Mouse (Mus musculus) left cerebral cortex, postnatal 36 days (tissue): ENCODE data around the gene Pcmt1. TPM values are rescaled to one million over a fixed set of nuclear protein-coding genes. Genes with fewer than 3 reads are reported as not detected.

ENCODE experiments used
- DNase-seq, 2 experiments: peaks; one replicate each; pipeline ENCODE4 v3.0.0; 2021 to 2022; ENCODE audit warnings: low spot score in 2 of 2, mixed read lengths in 1 of 2
- intact Hi-C: fragments of 180-260 bp; cut with DNase I; formaldehyde crosslinking; loops from one replicate; pipeline ENCODE4 v1.15.1; 2025
- total RNA-seq, 2 experiments: library from RNA; stranded (reverse); gene quantifications; 2 replicates each; pipeline ENCODE4 v1.2.3; 2021

Gene Pcmt1
- total RNA-seq, 2 experiments from 2014 or later = 179 to 195 TPM

DNA sequence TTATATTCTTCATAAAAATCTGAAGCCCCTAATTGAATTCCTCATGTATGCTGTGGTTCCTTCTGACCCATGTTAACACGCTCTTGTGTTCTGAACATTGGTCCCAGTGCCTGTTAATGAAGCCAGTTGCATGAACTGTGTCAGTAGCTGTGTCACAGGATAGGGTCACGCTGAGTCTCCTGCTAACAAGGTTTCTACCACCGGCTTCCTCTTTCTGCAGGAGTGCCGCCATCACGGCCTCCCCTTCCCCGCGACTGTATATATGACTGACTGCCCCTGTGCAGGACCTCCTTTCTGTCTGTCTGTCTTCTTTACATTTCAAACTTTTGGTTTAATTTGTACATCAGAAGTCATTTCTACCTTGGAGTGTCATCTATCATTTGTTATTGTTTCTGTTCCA lies 82.8 kb downstream of the Pcmt1 start:
- intact Hi-C loops = no loop called here
- no peak for DNase-seq

DNA sequence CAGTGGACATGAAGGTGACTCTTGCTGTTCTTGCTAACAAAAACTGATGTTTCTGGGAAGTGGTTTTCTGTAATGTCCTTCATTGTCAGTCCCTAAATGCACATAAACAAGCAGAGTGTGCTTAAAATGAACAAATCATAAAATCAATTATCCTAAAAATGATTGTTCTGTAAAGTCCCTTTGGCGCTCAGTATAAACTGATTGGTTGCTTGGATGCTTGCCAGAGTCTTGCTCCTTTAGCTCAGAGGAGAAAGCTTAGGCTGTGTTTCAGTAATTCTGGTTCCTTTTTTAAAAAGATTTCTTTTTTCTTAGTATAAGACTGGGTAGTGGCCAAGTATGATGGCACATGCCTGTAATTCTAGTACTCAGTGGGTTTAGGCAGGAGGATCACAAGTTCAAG lies 84.7 kb downstream of the Pcmt1 start:
- DNase-seq = no peak
- intact Hi-C loops = no loop called here

DNA sequence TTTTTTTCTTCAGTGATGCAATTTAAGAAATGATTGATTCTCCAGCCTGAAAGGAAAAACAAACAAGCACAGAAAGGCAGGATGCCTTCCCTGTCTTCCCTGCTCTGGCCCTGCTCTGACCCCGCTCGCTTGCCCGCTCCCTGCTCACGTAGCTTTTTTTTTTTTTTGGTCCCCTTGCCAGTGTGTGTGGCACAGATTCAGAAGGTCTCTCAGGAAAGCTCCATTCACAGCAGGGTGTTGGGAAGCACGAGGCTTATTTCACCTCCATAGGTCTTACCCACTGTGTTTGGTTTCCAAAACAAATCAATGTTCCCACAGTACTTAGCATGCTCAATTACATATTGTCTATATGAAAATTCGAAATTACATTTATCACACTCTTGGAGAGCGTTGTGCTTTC lies 86.1 kb downstream of the Pcmt1 start:
- no peak for DNase-seq
- intact Hi-C loops = no loop called here

DNA sequence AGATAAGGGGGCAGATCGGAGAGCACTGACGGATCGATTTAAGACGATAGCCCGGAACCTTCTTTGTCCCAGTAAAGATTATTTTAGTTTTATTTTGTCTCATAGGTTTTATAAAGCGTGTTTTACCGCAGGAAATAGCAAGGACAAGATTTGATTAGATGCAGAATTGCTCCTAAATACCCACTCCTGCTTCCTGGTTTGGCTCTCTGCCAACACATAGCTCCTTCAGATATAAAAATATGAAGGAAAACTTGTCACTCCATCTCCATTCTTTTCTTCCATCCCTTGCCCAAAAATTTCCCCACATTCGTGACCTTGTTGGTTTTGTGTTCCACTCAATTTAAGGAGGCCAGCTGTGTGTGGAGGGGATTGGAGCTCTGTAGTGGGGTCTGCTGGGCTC lies 90.1 kb downstream of the Pcmt1 start:
- no peak for DNase-seq
- intact Hi-C loops = no loop called here

DNA sequence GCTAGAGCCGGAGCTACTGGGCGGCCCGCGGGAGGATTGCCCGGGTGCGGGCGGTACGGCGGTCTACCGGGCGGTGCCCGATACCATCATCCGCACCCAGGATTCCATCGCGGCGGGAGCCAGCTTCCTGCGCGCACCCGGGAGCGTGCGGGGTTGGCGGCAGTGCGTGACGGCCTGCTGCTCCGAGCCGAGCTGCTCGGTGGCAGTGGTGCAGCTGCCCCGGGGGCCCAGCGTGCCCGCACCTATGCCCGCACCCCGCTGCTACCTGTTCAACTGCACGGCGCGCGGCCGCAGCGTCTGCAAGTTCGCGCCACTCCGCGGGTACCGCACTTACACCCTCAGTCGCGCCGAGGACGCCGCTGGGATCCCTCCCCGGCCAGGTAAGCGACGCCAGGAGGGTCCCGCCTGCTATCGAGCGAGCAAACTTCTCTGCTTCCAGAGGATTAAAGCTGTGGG lies 90.7 kb downstream of the Pcmt1 start:
- DNase-seq = no peak
- intact Hi-C loops = no loop called here

DNA sequence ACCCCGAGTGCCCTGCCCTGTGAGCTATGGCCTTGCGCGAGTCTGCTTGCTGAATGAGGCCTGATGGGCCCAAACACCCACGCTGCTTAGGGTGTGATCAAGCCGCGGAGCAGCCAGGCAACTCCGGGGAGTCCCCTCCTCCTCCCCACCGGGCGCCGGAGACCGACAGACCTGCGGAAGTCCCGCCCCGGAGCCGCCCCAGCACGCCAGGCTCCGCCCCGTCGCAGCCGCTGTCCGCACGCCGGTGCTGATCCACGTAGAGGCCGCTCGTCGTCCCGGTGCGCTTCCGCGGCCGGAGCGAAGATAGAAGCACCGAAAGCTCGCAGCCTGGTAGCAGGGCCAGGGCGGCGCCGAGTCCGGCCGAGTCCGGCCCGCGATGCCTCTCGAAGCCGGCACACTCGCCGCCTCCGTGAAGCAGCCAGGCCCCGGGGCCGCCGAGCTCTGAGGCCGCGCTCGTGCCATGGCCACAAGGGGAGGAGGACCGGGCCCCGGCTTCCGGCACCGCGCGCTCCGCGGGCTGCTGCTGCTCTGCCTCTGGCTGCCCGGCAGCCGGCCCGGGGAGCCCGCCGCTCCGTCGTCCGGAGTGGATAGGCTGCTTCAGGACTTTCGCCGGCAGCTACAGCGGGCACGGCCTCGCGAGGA lies 91.2 kb downstream of the Pcmt1 start, which contains the start of gene Lrp11:
Gene Lrp11 (plus strand): TSS at position 209 of the 642 bp plus-strand sequence.
- peak; percentile 90 to 91 for DNase-seq
- intact Hi-C loops = no loop called here

DNA sequence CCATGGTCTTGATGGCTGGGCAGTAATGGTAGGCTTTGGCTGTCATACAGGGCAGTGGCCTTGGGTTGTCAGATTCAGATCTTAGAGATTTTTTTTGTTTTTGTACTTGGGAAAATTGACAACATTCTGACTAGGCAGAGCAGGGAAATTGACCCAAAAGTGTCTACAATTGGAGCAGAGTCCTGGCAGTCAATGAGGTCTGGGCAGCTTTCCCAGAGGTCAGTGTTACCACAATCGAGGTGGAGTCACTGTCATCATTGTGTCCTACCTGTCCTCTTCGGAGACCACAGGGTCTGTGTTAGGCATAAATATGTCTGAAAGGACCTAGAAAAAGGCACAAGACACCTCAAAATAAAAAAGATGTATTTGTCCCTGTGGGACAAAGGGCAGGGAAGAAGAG lies 94.2 kb downstream of the Pcmt1 start:
- intact Hi-C loops = no loop called here
- no peak for DNase-seq

DNA sequence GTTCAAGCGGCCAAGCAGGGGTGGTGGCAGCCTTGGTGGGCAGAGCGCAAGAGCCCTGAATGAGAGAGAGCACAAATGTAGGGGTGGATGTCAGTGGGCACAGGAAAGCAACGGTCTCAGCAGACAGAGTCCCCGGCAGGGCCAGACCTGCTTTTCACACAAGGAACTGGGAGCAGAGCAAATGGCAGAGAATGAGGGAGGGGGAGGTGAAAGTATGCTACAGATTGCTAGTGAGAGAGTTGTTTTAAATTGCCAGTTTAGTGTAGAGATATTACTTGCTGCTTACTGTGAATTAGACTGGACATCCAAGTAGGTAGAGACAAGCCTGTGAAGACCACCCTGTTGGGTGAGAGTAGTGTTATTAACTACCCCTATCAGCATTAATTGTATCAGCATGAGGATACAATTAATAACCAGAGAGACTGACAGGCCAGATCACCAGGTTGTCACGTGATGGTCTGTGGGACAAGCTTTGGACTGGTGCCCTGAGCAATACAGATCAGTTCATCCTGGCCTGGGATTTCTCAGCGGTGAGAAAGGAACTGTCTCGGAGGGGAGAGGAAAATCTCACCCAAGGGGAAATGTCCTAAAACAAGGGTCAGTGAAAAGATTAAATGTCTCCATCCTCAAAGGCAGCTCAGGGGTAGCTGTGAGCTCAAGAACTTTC lies 97.9 kb downstream of the Pcmt1 start:
- intact Hi-C loops = no loop called here
- DNase-seq = no peak

DNA sequence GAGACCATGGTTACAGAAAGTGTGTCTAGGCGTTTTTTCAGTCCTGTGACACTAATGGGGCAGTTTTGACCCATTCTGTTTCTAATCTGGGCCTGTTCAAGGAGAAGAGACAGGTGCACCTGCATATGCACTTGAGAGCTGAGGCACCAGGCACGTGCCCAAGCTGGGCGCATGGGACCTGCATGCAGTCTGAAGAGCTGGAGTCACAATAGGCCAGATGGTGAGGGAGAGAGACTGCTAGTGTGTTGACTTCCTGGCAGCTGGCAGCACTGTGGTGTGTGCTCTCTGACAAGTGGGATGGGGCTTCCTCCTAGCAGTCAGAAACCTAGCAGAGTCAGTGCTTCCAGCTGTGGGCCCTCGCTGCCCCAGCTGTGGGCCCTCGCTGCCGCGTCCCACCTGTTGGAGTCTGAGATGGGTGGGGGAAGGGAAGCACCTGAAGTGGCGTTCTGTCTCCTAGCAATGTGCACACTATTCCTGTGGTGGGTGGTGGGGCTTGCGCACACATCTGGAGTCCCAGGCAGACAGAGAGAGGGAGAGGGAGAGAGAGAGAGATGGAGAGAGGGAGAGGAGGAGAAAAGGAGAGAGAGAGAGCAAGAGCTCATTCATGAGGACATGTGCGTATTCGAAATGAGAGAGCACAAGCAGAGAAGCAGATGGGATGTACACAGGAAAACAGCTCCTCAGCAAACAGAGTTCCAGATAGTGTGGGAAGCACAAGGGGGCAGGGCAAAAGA lies 98.6 kb downstream of the Pcmt1 start:
- no peak for DNase-seq
- intact Hi-C loops = no loop called here

DNA sequence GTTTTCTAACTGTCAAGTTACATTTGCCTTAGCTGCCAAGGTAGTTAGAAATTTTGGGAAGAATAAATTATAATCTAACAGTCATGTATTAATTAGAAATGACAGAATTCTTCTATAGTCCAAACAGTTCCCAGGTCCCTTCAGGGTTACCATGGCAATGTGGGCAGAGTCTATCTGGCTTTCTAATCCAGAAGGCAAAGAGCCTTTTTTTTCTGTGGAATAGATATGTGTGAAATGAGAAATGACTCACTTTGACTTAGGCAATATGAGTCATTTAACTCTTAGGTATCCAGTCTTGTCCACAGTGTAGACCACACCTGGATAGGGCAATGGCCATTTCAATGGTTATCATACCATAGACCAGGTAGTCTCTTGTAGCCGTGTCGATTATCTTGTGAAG lies 99.5 kb downstream of the Pcmt1 start:
- intact Hi-C loops = no loop called here
- no peak for DNase-seq

Other genes starting within 250 kb of the Pcmt1 start
- gene Ulbp1, start 207.5 kb downstream of the Pcmt1 start, total RNA-seq = under 1 TPM; 0.05 to 0.11 TPM
- 100 to 1,000 TPM; 137 to 167 TPM for gene Lrp11, start 91.3 kb downstream of the Pcmt1 start, total RNA-seq
- 1 to 10 TPM; 4.4 to 4.5 TPM for gene Nup43, start 13.6 kb downstream of the Pcmt1 start, total RNA-seq
- gene Lats1, start 78 bp upstream of the Pcmt1 start, total RNA-seq = 10 to 100 TPM; 30.3 to 34.3 TPM
- gene Katna1, start 44.9 kb upstream of the Pcmt1 start, total RNA-seq = 10 to 100 TPM; 12.4 to 17.5 TPM
- gene Ginm1, start 111.7 kb upstream of the Pcmt1 start, total RNA-seq = 10 to 100 TPM; 20.2 to 20.9 TPM
- gene Ppil4, start 111.8 kb upstream of the Pcmt1 start, total RNA-seq = 10 to 100 TPM; 27.3 to 36.6 TPM
- under 1 TPM in 1 of 2 experiments, not detected in 1; 0.12 TPM for gene Zc3h12d, start 151.3 kb upstream of the Pcmt1 start, total RNA-seq